14 mouse cellular contexts compared by ENCODE assay signal in genomic region chr15:96408717-96409121, GRCm38 (mm10). TPM values are rescaled to one million over a fixed set of nuclear protein-coding genes. Genes with fewer than 3 reads are reported as not detected.
DNase-seq lines count a peak whose midpoint lies in the region; ATAC-seq and TF ChIP-seq lines count a peak whose summit lies in the region.
"Had no signal": no experiment of that assay in that cellular context is flagged by ENCODE, and none has a peak within 500 bp of the region (broad histone marks: within the 10 kb centered on the region; RNA-seq: fewer than 3 reads in every experiment).

No protein-coding gene starts in this region.

- no peak overlapping the region for H3K4me2 ChIP-seq in lung, embryonic 14.5 days
- no peak overlapping the region for H3K4me2 ChIP-seq in myocyte (ENCODE audit: low read depth)
- H3K4me2 ChIP-seq: heart, embryonic 13.5 days; limb, embryonic 15.5 days had no signal

- peak; percentile 23 to 42 for DNase-seq in frontal cortex, adult 2 months (ENCODE audit: extremely low spot score in 1 of 2, low spot score in 1 of 2)
- no peak for DNase-seq in frontal cortex, postnatal 10 days (ENCODE audit: low spot score in 2 of 2)
- DNase-seq in lung, embryonic 14.5 days: no peak
- no peak for DNase-seq in lung, adult 2 months
- DNase-seq in ZHBTc4 (ENCODE audit: low read depth, low spot score): peak; percentile 54
- no peak for DNase-seq in spleen, postnatal 14 days (ENCODE audit: low spot score in 2 of 2)
- no peak for DNase-seq in left cerebral cortex, postnatal 4 days
- DNase-seq: adrenal gland, adult 2 months; cerebellum, adult 9-11 months; kidney, postnatal 25 days had no signal

- ATAC-seq in lung, embryonic 14.5 days (ENCODE audit: insufficient read depth): peak; percentile 33; the same call in 1 of the 2 replicates

- H3K9ac ChIP-seq in lung, embryonic 14.5 days: no peak overlapping the region
- H3K9ac ChIP-seq: heart, embryonic 13.5 days; limb, embryonic 15.5 days had no signal

- H3K9me3 ChIP-seq in lung, embryonic 14.5 days (ENCODE audit: low read depth, low read length): no peaks in the 10 kb centered on the region
- H3K9me3 ChIP-seq: heart, embryonic 13.5 days; limb, embryonic 15.5 days had no signal

- peaks cover 56% of the 10 kb centered on the region for H3K36me3 ChIP-seq in lung, embryonic 14.5 days (ENCODE audit: insufficient read depth)
- H3K36me3 ChIP-seq in myocyte (ENCODE audit: control insufficient read depth, insufficient read depth): peaks cover 53% of the 10 kb centered on the region

- H3K4me1 ChIP-seq in lung, embryonic 14.5 days (ENCODE audit: insufficient read depth): no peaks in the 10 kb centered on the region
- H3K4me1 ChIP-seq in lung, adult 2 months (ENCODE audit: control insufficient read depth, insufficient read depth, low read length): no peaks in the 10 kb centered on the region
- H3K4me1 ChIP-seq: heart, embryonic 13.5 days; limb, embryonic 15.5 days had no signal

- intact Hi-C loops in left cerebral cortex, postnatal 4 days (cut with DNase I): no loop called here

- no peak overlapping the region for H3K27ac ChIP-seq in lung, embryonic 14.5 days (ENCODE audit: low read depth)
- H3K27ac ChIP-seq: heart, embryonic 13.5 days; limb, embryonic 15.5 days had no signal

- no peaks in the 10 kb centered on the region for H3K27me3 ChIP-seq in lung, embryonic 14.5 days (ENCODE audit: insufficient read depth, low read length)
- no peaks in the 10 kb centered on the region for H3K27me3 ChIP-seq in myocyte (ENCODE audit: control insufficient read depth, insufficient read depth, insufficient read length)
- H3K27me3 ChIP-seq: CH12.LX; heart, embryonic 13.5 days; limb, embryonic 15.5 days had no signal

- H3ac ChIP-seq in myocyte (ENCODE audit: control insufficient read depth, insufficient read length): no peak overlapping the region

- TF ChIP-seq CTCF in lung, embryonic 14.5 days (IDR thresholded peaks at IDR 0.05; ENCODE audit: low read depth): no peak
- no peak for TF ChIP-seq CTCF in lung, adult 2 months (IDR thresholded peaks at IDR 0.05; ENCODE audit: insufficient read depth, low read length)

- H3K79me2 ChIP-seq in myocyte (ENCODE audit: control insufficient read depth, insufficient read depth): no peaks in the 10 kb centered on the region

- 91% methylated on average over 6 of the region's 6 CpGs for WGBS in lung, embryonic 14.5 days
- WGBS in lung, adult 2 months: 92% methylated on average over 6 of the region's 6 CpGs

- no peak overlapping the region for H3K4me3 ChIP-seq in lung, embryonic 14.5 days (ENCODE audit: low read depth, low read length)
- no peak overlapping the region for H3K4me3 ChIP-seq in lung, adult 2 months (replicated peaks; ENCODE audit: extremely low read depth, low read depth, low read length)
- no peak overlapping the region for H3K4me3 ChIP-seq in myocyte
- H3K4me3 ChIP-seq: heart, embryonic 13.5 days; limb, embryonic 15.5 days had no signal

- no peak for TF ChIP-seq POLR2A in lung, adult 2 months (IDR thresholded peaks at IDR 0.05; ENCODE audit: borderline replicate concordance, extremely low read depth, low read depth, low read length)
- peak; percentile 32 for TF ChIP-seq POLR2A in myocyte (IDR thresholded peaks at IDR 0.05; ENCODE audit: insufficient read length, low read depth)

TF ChIP-seq in myocyte, 11 proteins besides CTCF, POLR2A, EP300 and RAD21:
- TF ChIP-seq MYOD1 (IDR thresholded peaks at IDR 0.05; ENCODE audit: control insufficient read depth in 1 of 3, insufficient read length in 2 of 3, low read depth in 2 of 3): peak in 1 of 3 experiments; percentile 4
- TF ChIP-seq CEBPB (IDR thresholded peaks at IDR 0.05; ENCODE audit: insufficient read depth, poor library complexity, severe bottlenecking): no peak
- peak; percentile 85 for TF ChIP-seq POLR2AphosphoS2 (IDR thresholded peaks at IDR 0.05; ENCODE audit: insufficient read length, low read depth)
- TF ChIP-seq USF1 (IDR thresholded peaks at IDR 0.05; ENCODE audit: low read depth): no peak
- no peak for TF ChIP-seq MAX (IDR thresholded peaks at IDR 0.05; ENCODE audit: low read depth)
- TF ChIP-seq REST (IDR thresholded peaks at IDR 0.05; ENCODE audit: insufficient read depth, insufficient read length): no peak
- TF ChIP-seq TCF3 (IDR thresholded peaks at IDR 0.05; ENCODE audit: insufficient read length, low read depth): no peak
- no peak for TF ChIP-seq MYOG (IDR thresholded peaks at IDR 0.05; ENCODE audit: control insufficient read depth in 1 of 3, insufficient read depth in 1 of 3, insufficient read length in 2 of 3, low read depth in 2 of 3)
- no peak for TF ChIP-seq E2F4 (IDR thresholded peaks at IDR 0.05; ENCODE audit: insufficient read depth)

RNA-seq across cellular contexts. Expression of gene Scaf11, which starts 51.9 kb away (rescaled TPM):
- polyA plus RNA-seq in frontal cortex, adult 2 months (2012; rRNA removed): 29.8 and 32.2 TPM in 2 replicates
- polyA plus RNA-seq in lung, embryonic 14.5 days (2014; fragmentation: Nextera tagmentation; extraction: Ambion mirVana): 112 and 116 TPM in 2 replicates
- 21.3 and 24.6 TPM in 2 replicates for polyA plus RNA-seq in lung, adult 2 months (2012; rRNA removed)
- polyA plus RNA-seq in myocyte (2012; fragmentation: generic; extraction: Trizol): 21.6 TPM
- 10 to 100 TPM; 48.9 to 50.6 TPM for total RNA-seq in left cerebral cortex, postnatal 4 days (2021)

Comparison
In these comparisons a context has a peak if more than half of its experiments do, and no peak if none do; other contexts are left out.
1. DNase-seq: peak in frontal cortex, adult 2 months (2 of 2) and ZHBTc4 (single experiment); none in frontal cortex, postnatal 10 days (0 of 2), lung, embryonic 14.5 days (single experiment), lung, adult 2 months (single experiment), spleen, postnatal 14 days (0 of 2) and left cerebral cortex, postnatal 4 days (single experiment).